Mouse (Mus musculus): ENCODE data around the gene Rasd2. TPM values are rescaled to one million over a fixed set of nuclear protein-coding genes. Genes with fewer than 3 reads are reported as not detected.

The Rasd2 gene
- 0.80 TPM for polyA plus RNA-seq (2015; fragmentation: Illumina TruSeq; extraction: RNeasy Lipid Tissue Mini Kit (QIAGEN cat#74804); ENCODE audit: insufficient read depth, low replicate concordance)

GRCm38 (mm10) chr8:75213686-75214085, at the start of gene Rasd2:
Gene Rasd2 (plus strand): TSS chr8:75213944.

Other genes starting within 250 kb of the Rasd2 start
- 40.5 TPM for gene Hmgxb4, start 220.6 kb upstream of the Rasd2 start, polyA plus RNA-seq (2015; fragmentation: Illumina TruSeq; extraction: RNeasy Lipid Tissue Mini Kit (QIAGEN cat#74804); ENCODE audit: insufficient read depth, low replicate concordance)
- 9.9 TPM for gene Tom1, start 180.2 kb upstream of the Rasd2 start, polyA plus RNA-seq (2015; fragmentation: Illumina TruSeq; extraction: RNeasy Lipid Tissue Mini Kit (QIAGEN cat#74804); ENCODE audit: insufficient read depth, low replicate concordance)
- 294 TPM for gene Hmox1, start 120.3 kb upstream of the Rasd2 start, polyA plus RNA-seq (2015; fragmentation: Illumina TruSeq; extraction: RNeasy Lipid Tissue Mini Kit (QIAGEN cat#74804); ENCODE audit: insufficient read depth, low replicate concordance)
- gene Mcm5, start 104.4 kb upstream of the Rasd2 start, polyA plus RNA-seq (2015; fragmentation: Illumina TruSeq; extraction: RNeasy Lipid Tissue Mini Kit (QIAGEN cat#74804); ENCODE audit: insufficient read depth, low replicate concordance): 27.8 TPM
- gene Gm10358, start 192.6 kb downstream of the Rasd2 start, polyA plus RNA-seq (2015; fragmentation: Illumina TruSeq; extraction: RNeasy Lipid Tissue Mini Kit (QIAGEN cat#74804); ENCODE audit: insufficient read depth, low replicate concordance): not detected
- gene Iqcm, start 234.8 kb downstream of the Rasd2 start, polyA plus RNA-seq (2015; fragmentation: Illumina TruSeq; extraction: RNeasy Lipid Tissue Mini Kit (QIAGEN cat#74804); ENCODE audit: insufficient read depth, low replicate concordance): not detected

Measured in spleen, adult 10 weeks (tissue).